Mouse (Mus musculus) limb, embryonic 12.5 days (tissue): ENCODE measurements at regions not wholly inside any gene's neighbourhood (a gene's known extent, or its start where the extent isn't known, plus 50 kb on each side); places are given as distances from the start of the nearest gene placed in this dataset.

Experiments used
- ATAC-seq: fragments of 200-750 bp; cut with Nextera tagmentation; 2 replicates; pipeline ENCODE4 v1.8.0; 2017; ENCODE audit warnings: low read depth, moderate TSS enrichment; ENCODE audit not compliant: insufficient number of reproducible peaks, insufficient read depth, low FRiP score, low TSS enrichment
- H3K27ac ChIP-seq: fragments of 300-500 bp; sonication (generic); 2 replicates; pipeline ENCODE4 v1.5.1; 2016; ENCODE audit warnings: mild to moderate bottlenecking, moderate library complexity
- H3K27me3 ChIP-seq: fragments of 300-500 bp; sonication (generic); 2 replicates; pipeline ENCODE4 v1.6.1; 2016; ENCODE audit warnings: mild to moderate bottlenecking, moderate library complexity
- H3K36me3 ChIP-seq: fragments of 300-500 bp; sonication (generic); 2 replicates; pipeline ENCODE4 v1.6.1; 2016; ENCODE audit warnings: mild to moderate bottlenecking, moderate library complexity
- H3K4me1 ChIP-seq: fragments of 300-500 bp; sonication (generic); replicated peaks from 2 replicates; pipeline ENCODE4 v1.6.1; 2016
- H3K4me2 ChIP-seq: fragments of 300-500 bp; sonication (generic); 2 replicates; pipeline ENCODE4 v1.6.1; 2016; ENCODE audit warnings: mild to moderate bottlenecking, moderate library complexity
- H3K4me3 ChIP-seq: fragments of 300-500 bp; sonication (generic); replicated peaks from 2 replicates; pipeline ENCODE4 v1.5.1; 2016; ENCODE audit warnings: mild to moderate bottlenecking
- H3K9ac ChIP-seq: fragments of 300-500 bp; sonication (generic); replicated peaks from 2 replicates; pipeline ENCODE4 v1.6.1; 2016; ENCODE audit warnings: mild to moderate bottlenecking, moderate library complexity
- H3K9me3 ChIP-seq: fragments of 300-500 bp; sonication (generic); 2 replicates; pipeline ENCODE4 v1.6.1; 2016; ENCODE audit warnings: mild to moderate bottlenecking, moderate library complexity
- WGBS: fragments of 180-500 bp; shearing (Covaris S2); methylation state at CpG from one replicate; pipeline ENCODE4 v1.1.7; 2016; 5-methylcytosine and 5-hydroxymethylcytosine counted together

DNA sequence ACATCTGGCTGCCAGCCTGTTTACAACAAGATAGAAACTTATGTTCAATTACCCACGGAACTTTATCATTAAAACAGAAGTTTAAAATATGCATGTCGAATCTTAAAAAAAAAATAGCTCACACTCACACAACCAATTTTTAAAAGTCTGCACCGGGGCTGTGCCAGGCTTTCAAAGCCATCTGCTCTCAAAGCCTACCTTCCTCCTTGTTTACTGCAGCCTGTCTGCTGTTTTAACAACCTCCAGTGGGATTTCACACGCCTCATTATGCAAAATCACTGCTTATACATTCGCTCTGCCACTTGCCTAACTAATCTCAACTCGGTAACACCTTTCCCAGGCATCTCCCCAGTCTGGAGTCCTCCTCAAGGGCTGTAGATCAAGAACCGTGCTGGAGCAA lies 292.6 kb upstream of the Castor2 start:
- H3K9ac ChIP-seq, result no peak overlapping the region
- peaks cover 23% of the 10 kb centered on the region for H3K4me1 ChIP-seq
- no peaks in the 10 kb centered on the region for H3K36me3 ChIP-seq
- no peak overlapping the region for H3K4me3 ChIP-seq
- 21% methylated on average over 7 of the region's 7 CpGs for WGBS
- H3K27me3 ChIP-seq, result no peaks in the 10 kb centered on the region
- ATAC-seq, result no peak
- H3K27ac ChIP-seq, result peak overlapping the region; percentile 64
- 0 out of 2 replicates have a peak overlapping the region, but pooled peaks have one; percentile 1 for H3K4me2 ChIP-seq
- no peaks in the 10 kb centered on the region for H3K9me3 ChIP-seq

DNA sequence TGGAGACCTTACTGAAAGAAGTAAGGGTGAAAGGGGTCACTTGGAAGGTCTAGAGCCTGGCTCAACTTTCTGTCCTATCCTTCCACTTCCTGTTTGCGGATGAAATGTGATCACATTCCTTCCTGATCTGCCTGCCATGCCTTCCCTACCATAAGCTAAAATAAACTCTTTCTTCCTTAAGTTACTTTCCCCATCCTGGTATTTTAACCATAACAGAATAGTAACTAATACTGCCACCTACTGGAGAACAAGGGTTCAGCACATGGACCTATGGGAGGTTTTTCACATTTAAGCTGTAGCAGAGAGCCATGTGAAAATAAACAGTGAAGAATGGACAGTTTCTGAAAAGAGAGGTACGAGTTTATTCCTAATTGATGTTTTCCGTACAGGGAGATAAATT lies 297.5 kb upstream of the Castor2 start:
- Histone ChIP-seq H3K9ac (no peak overlapping the region), H3K36me3 (no peaks in the 10 kb centered on the region), H3K27ac (no peak overlapping the region), H3K9me3 (no peaks in the 10 kb centered on the region), H3K4me1 (peaks cover 9% of the 10 kb centered on the region), H3K4me2 (no peak overlapping the region), H3K27me3 (no peaks in the 10 kb centered on the region; the same call in 1 of the 2 replicates), H3K4me3 (no peak overlapping the region)
- 86% methylated on average over 3 of the region's 3 CpGs for WGBS
- no peak for ATAC-seq

DNA sequence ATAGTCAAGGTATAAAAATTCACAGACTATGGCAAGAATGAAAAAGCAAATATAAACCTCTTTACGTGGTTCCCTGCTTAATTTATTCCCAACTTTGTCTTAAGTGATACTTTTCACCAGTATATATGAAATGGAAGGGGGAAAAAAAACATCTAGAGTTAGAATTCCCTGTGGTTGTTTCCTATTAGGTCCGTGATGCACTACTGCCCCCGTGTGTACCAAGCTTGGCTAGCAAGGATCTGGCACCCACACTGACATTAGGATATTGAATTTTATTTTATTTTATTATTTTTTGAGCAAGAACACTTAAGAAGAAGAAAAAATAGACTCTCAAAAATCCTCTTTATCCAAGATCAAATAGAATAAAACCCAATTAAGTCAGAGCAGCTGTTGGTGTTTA lies 303.9 kb upstream of the Castor2 start:
- Histone ChIP-seq H3K36me3 (no peaks in the 10 kb centered on the region), H3K4me1 (no peaks in the 10 kb centered on the region), H3K27ac (no peak overlapping the region), H3K4me2 (no peak overlapping the region), H3K9ac (no peak overlapping the region), H3K27me3 (peaks cover 4% of the 10 kb centered on the region; the same call in 1 of the 2 replicates), H3K4me3 (no peak overlapping the region), H3K9me3 (no peaks in the 10 kb centered on the region)
- WGBS, result 36% methylated on average over 3 of the region's 3 CpGs
- no peak for ATAC-seq

DNA sequence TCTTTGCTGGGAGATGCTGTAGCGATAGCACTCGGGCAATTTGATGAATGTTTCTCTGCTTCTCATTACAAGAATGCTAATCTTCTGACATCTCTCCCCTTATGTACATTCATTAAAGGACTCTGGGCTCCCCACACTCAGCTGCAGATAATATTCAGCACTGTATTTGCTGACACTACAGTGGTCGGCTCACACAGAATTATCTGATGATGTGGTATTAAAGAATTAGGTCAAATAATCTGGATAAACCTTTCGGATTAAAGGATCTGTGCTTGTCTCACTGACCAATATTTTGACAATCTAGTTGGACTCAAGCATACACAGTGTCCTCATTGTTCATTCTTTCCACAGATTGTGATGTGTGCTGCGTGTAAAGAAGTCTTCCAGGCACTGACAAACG lies 308.8 kb upstream of the Castor2 start:
- Histone ChIP-seq H3K27me3 (0 out of 2 replicates have a peak, but pooled peaks cover 4% of the 10 kb centered on the region), H3K9ac (no peak overlapping the region), H3K27ac (no peak overlapping the region), H3K4me2 (no peak overlapping the region), H3K4me3 (no peak overlapping the region), H3K9me3 (no peaks in the 10 kb centered on the region), H3K36me3 (no peaks in the 10 kb centered on the region), H3K4me1 (no peaks in the 10 kb centered on the region)
- 72% methylated on average over 6 of the region's 6 CpGs for WGBS
- ATAC-seq, result no peak

DNA sequence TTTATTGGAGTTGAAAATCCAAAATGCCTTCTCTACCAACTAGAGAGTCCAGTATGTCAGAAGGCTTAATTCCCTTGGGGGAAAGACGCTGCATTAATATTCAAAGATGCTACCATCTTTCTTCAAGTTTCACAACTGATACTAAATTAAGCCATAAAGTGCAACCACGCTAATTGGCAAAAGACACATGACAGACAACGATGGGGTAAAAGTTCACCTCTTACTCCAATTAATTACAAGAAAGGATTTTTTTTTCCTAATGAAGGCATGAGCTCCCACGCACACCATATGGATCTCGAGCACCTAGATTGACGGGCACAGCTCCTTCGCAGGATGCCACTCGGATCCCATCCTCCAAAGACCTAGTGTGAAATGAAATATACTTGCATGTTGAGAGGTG lies 311.5 kb upstream of the Castor2 start:
- H3K4me3 ChIP-seq, result no peak overlapping the region
- H3K4me2 ChIP-seq, result no peak overlapping the region
- H3K9me3 ChIP-seq, result no peaks in the 10 kb centered on the region
- H3K9ac ChIP-seq, result no peak overlapping the region
- WGBS, result 89% methylated on average over 8 of the region's 8 CpGs
- ATAC-seq, result no peak
- no peak overlapping the region for H3K27ac ChIP-seq
- 0 out of 2 replicates have a peak, but pooled peaks cover 4% of the 10 kb centered on the region for H3K27me3 ChIP-seq
- H3K4me1 ChIP-seq, result no peaks in the 10 kb centered on the region
- H3K36me3 ChIP-seq, result no peaks in the 10 kb centered on the region

DNA sequence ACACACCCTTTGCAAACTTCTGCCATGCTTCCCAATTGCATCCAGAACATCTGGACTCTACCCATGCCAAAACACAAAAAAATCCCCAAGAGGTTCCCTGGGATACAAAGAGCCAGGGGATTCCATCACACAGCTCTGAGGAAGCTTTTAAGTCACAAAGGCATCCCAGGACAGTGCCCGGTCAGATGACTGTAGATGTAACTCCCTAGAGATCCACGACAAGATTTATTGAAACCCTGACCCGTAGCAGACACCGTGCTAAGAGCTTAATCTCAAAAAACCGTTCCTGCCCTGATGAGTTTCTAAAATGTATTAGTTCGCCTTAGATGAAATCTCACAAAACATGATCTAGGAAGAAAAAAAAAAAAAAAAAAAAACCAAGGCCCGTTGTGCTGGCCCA lies 312.0 kb upstream of the Castor2 start:
- no peaks in the 10 kb centered on the region for H3K9me3 ChIP-seq
- 66% methylated on average over 7 of the region's 7 CpGs for WGBS
- no peak overlapping the region for H3K27ac ChIP-seq
- no peak overlapping the region for H3K9ac ChIP-seq
- ATAC-seq, result no peak
- 0 out of 2 replicates have a peak, but pooled peaks cover 4% of the 10 kb centered on the region for H3K27me3 ChIP-seq
- no peak overlapping the region for H3K4me2 ChIP-seq
- no peak overlapping the region for H3K4me3 ChIP-seq
- H3K36me3 ChIP-seq, result no peaks in the 10 kb centered on the region
- no peaks in the 10 kb centered on the region for H3K4me1 ChIP-seq

DNA sequence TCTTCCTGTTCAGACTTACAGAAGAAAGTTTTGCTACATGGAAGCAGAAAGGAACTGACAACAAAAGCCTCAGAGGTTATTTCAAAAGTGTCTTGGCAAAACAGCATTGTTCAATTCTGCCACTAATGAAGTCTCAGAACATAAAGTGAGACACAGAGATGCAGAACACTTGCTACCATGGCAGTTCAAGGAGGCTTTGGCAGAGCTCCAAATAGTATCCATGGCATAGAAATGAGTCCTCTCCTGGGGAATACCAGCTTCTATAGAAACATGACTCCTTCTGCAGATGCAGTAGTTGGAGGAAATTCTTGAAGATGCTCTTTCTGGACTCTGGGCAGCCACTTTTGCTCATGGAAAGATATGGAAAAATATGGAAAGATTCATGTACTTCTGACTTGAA lies 322.9 kb upstream of the Castor2 start:
- H3K36me3 ChIP-seq, result no peaks in the 10 kb centered on the region
- H3K27ac ChIP-seq, result no peak overlapping the region
- no peak overlapping the region for H3K4me3 ChIP-seq
- no peaks in the 10 kb centered on the region for H3K9me3 ChIP-seq
- ATAC-seq, result no peak
- no peak overlapping the region for H3K9ac ChIP-seq
- H3K4me1 ChIP-seq, result no peaks in the 10 kb centered on the region; the same call in 1 of the 2 replicates
- no peak overlapping the region for H3K4me2 ChIP-seq
- H3K27me3 ChIP-seq, result no peaks in the 10 kb centered on the region

DNA sequence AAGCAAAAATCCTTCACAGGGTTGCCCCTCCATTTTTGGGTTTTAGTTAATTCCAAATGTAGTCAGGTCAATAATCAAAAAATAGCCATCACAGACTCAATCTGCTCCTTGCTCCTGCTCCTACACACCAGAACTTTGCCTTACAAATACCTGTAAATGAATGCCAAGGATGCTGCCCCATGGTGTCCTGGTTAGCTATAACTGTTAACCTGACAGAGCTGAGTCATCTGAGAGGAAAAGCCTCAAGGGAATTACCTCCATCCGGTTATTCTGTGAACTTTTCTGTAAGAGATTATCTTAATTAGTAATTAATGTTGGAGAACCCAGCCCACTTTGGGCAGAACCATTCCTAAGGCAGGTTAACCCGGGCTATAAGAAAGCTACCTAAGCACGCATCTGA lies 325.4 kb upstream of the Castor2 start:
- Histone ChIP-seq H3K27ac (no peak overlapping the region), H3K27me3 (no peaks in the 10 kb centered on the region), H3K9me3 (no peaks in the 10 kb centered on the region), H3K36me3 (no peaks in the 10 kb centered on the region), H3K9ac (no peak overlapping the region), H3K4me2 (no peak overlapping the region), H3K4me3 (no peak overlapping the region), H3K4me1 (no peaks in the 10 kb centered on the region)
- WGBS, result 85% methylated on average over 3 of the region's 3 CpGs
- ATAC-seq, result no peak

DNA sequence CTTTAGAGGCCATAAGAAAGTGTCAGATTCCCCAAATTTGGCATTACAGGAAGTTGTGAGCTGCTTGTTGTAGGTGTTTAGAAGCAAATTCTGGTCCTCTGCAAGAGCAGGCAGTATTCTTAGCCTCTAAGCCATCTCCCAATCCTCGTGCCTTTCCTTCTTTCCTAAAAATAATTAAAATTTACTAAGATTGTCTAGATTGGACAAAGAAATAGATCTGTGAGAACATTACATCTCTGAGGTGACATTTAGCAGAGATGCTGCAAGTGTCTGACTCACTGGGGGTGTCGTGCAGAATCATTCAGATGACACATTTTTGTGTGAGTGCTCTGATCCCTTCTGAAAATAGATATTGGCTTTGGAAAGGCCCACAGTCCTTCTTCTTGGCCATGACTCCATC lies 330.7 kb upstream of the Castor2 start:
- no peaks in the 10 kb centered on the region for H3K4me1 ChIP-seq
- ATAC-seq, result no peak
- no peaks in the 10 kb centered on the region for H3K9me3 ChIP-seq
- no peaks in the 10 kb centered on the region for H3K27me3 ChIP-seq
- no peak overlapping the region for H3K4me3 ChIP-seq
- H3K36me3 ChIP-seq, result no peaks in the 10 kb centered on the region
- 83% methylated on average over 2 of the region's 2 CpGs for WGBS
- H3K27ac ChIP-seq, result no peak overlapping the region
- H3K9ac ChIP-seq, result no peak overlapping the region
- no peak overlapping the region for H3K4me2 ChIP-seq

DNA sequence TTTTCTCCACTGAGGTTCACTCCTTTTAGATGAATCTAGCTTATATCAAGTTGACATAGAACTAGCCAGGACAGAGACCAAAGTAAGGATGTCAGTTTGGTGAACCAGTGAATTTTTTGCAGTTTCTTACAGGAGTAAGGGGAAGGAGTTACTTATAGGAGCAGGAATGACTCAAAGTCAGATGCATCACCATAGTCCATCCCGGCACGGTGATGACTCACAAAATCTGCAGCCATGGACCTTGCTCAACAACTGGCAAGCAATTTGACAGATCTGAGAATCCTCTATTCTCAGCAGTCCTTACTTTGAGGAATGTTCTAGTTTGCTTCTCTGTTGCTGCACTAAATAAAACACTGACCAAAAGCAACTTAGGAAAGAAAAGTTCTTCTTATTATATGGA lies 341.7 kb upstream of the Castor2 start:
- Histone ChIP-seq H3K4me1 (peaks cover 6% of the 10 kb centered on the region; the same call in 1 of the 2 replicates), H3K27ac (no peak overlapping the region), H3K9ac (no peak overlapping the region), H3K36me3 (no peaks in the 10 kb centered on the region), H3K4me2 (no peak overlapping the region), H3K9me3 (no peaks in the 10 kb centered on the region), H3K4me3 (no peak overlapping the region), H3K27me3 (no peaks in the 10 kb centered on the region)
- ATAC-seq, result no peak
- 98% methylated on average over 2 of the region's 2 CpGs for WGBS

DNA sequence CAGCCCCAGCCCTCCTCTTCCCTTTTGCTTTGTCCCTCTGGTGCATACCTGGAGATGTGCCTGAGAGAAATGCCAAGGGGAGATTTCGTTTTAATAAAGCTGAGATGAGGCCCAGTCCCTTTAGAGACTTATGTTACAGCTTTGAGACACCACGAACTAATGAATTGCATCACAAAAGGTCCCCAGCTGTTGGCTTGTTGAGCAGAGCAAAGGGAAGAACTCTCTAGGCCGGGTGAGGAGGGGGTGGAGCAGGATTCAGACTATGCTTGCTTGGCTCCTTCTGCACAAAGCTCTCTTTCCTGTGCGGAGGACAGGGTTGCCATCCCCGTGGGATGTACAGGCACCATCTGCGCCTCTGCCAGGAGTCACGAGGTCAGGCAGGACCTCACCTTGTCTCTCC lies 345.3 kb upstream of the Castor2 start:
- no peak for ATAC-seq
- Histone ChIP-seq H3K36me3 (no peaks in the 10 kb centered on the region), H3K9ac (no peak overlapping the region), H3K9me3 (no peaks in the 10 kb centered on the region), H3K4me1 (peaks cover 6% of the 10 kb centered on the region), H3K4me2 (no peak overlapping the region), H3K4me3 (no peak overlapping the region), H3K27me3 (no peaks in the 10 kb centered on the region), H3K27ac (no peak overlapping the region)
- WGBS, result 24% methylated on average over 7 of the region's 7 CpGs

DNA sequence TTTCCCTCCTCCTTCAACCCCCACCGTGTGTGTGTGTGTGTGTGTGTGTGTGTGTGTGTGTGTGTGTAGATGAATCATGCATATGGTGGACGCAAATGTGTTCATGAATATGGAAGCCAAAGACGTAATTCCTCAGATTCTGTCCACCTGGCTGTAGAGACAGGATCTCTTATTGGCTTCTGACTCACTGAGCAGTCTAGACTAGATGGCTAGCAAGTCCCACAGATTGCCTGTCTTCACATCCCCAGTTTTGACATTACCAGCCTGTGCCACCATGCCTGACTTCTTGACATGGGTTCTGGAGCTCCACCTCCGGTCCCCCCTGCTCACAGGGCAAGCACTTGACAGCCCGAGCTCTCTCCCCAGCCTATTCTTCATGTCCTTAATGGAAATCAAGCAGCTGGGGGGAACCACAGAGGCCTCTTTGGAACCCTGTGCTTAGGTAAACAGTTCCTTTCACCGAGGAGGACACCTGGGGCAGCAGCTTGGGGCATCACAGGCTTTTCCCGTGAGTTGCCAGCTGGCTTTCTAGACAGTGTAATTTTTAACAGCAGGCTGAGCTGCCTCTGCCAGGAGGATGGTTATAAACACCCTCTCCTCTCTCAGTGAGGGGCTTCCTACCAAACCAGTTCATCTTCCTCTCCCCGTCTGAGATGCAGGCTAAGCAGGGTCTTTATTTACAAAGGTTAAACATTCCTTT lies 345.9 kb upstream of the Castor2 start:
- ATAC-seq, result no peak
- WGBS, result 41% methylated on average over 8 of the region's 8 CpGs
- H3K27ac ChIP-seq, result no peak overlapping the region

More for the DNA sequence above, 345.9 kb upstream of the Castor2 start:
- H3K27me3 ChIP-seq, result no peaks in the 10 kb centered on the region
- H3K9ac ChIP-seq, result no peak overlapping the region
- H3K4me3 ChIP-seq, result no peak overlapping the region
- no peaks in the 10 kb centered on the region for H3K36me3 ChIP-seq
- H3K4me2 ChIP-seq, result no peak overlapping the region
- no peaks in the 10 kb centered on the region for H3K9me3 ChIP-seq
- peaks cover 6% of the 10 kb centered on the region for H3K4me1 ChIP-seq
